Mouse (Mus musculus) cerebellum, postnatal 36 days (tissue): ENCODE measurements at regions not wholly inside any gene's neighbourhood (a gene's known extent, or its start where the extent isn't known, plus 50 kb on each side); places are given as distances from the start of the nearest gene placed in this dataset.

Experiments used
- DNase-seq, 2 experiments: peaks; one replicate each; pipeline ENCODE4 v3.0.0; 2021 to 2022; ENCODE audit warnings: mixed read lengths in 2 of 2

- no peak for DNase-seq
Observed at GRCm38 (mm10) chr2:116979561-116980391, 101.3 kb downstream of the Tmco5 start.

GRCm38 (mm10) chr2:116980692-116981091 lies 102.2 kb downstream of the Tmco5 start:
- no peak for DNase-seq

GRCm38 (mm10) chr2:116983351-116983750 lies 104.9 kb downstream of the Tmco5 start:
- no peak for DNase-seq

GRCm38 (mm10) chr2:116983821-116984351 lies 105.4 kb downstream of the Tmco5 start:
- DNase-seq, result no peak

GRCm38 (mm10) chr2:116984597-116984996 lies 106.1 kb downstream of the Tmco5 start:
- no peak for DNase-seq

GRCm38 (mm10) chr2:116985549-116985948 lies 107.1 kb downstream of the Tmco5 start:
- no peak for DNase-seq

GRCm38 (mm10) chr2:116988953-116989674 lies 110.6 kb downstream of the Tmco5 start:
- DNase-seq, result no peak

GRCm38 (mm10) chr2:116990106-116990505 lies 111.6 kb downstream of the Tmco5 start:
- DNase-seq, result no peak

GRCm38 (mm10) chr2:116991561-116992042 lies 113.1 kb downstream of the Tmco5 start:
- DNase-seq, result no peak

GRCm38 (mm10) chr2:116993724-116994123 lies 115.2 kb downstream of the Tmco5 start:
- no peak for DNase-seq

- DNase-seq, result no peak
Observed at GRCm38 (mm10) chr2:116996302-116996701, 117.8 kb downstream of the Tmco5 start.

GRCm38 (mm10) chr2:116998822-116999221 lies 120.3 kb downstream of the Tmco5 start:
- no peak for DNase-seq

- no peak for DNase-seq
Observed at GRCm38 (mm10) chr2:116999592-116999991, 121.1 kb downstream of the Tmco5 start.

GRCm38 (mm10) chr2:117003976-117004375 lies 117.2 kb upstream of the Spred1 start:
- DNase-seq, result no peak

- DNase-seq, result no peak
Observed at GRCm38 (mm10) chr2:117006846-117007245, 114.3 kb upstream of the Spred1 start.

- no peak for DNase-seq
Observed at GRCm38 (mm10) chr2:117008922-117009321, 112.3 kb upstream of the Spred1 start.

GRCm38 (mm10) chr2:117010001-117010400 lies 111.2 kb upstream of the Spred1 start:
- DNase-seq, result no peak

- DNase-seq, result no peak
Observed at GRCm38 (mm10) chr2:117010942-117011341, 110.2 kb upstream of the Spred1 start.

- DNase-seq, result no peak
Observed at GRCm38 (mm10) chr2:117017921-117018651, 103.1 kb upstream of the Spred1 start.

GRCm38 (mm10) chr2:117018917-117019538 lies 102.1 kb upstream of the Spred1 start:
- no peak for DNase-seq

- DNase-seq, result no peak
Observed at GRCm38 (mm10) chr2:117019552-117019951, 101.6 kb upstream of the Spred1 start.

GRCm38 (mm10) chr2:117021787-117022186 lies 99.4 kb upstream of the Spred1 start:
- no peak for DNase-seq
